Mouse (Mus musculus): ENCODE measurements around the gene Gal3st2. TPM values are rescaled to one million over a fixed set of nuclear protein-coding genes. Genes with fewer than 3 reads are reported as not detected.
"Not testable (repeated sequence)": the region's sequence is repeated elsewhere in the genome, so short reads cannot be mapped to it uniquely, and the experiment has no call there.

The Gal3st2 gene
- polyA plus RNA-seq (2015; fragmentation: Nextera tagmentation; extraction: Ambion mirVana) = not detected in 2 replicates

GRCm38 (mm10) chr1:93861048-93861447 lies at the start of gene Gal3st2:
Gal3st2 (plus strand) TSS chr1:93861306.
- 59% methylated on average over 2 of the region's 2 CpGs for WGBS

GRCm38 (mm10) chr1:93811495-93812039 lies 49.5 kb upstream of the Gal3st2 start:
- Histone ChIP-seq H3K9me3 (ENCODE audit: control insufficient read depth, low read length) (no peaks in the 10 kb centered on the region), H3K36me3 (ENCODE audit: control insufficient read depth, insufficient read depth, low read length) (peaks cover 53% of the 10 kb centered on the region), H3K4me1 (ENCODE audit: control insufficient read depth, insufficient read depth, low read depth, low read length) (no peaks in the 10 kb centered on the region), H3K4me3 (ENCODE audit: low read length) (no peak overlapping the region), H3K4me2 (ENCODE audit: low read length) (no peak overlapping the region), H3K9ac (ENCODE audit: low read depth, low read length) (no peak overlapping the region), H3K27me3 (replicated peaks; ENCODE audit: control insufficient read depth, insufficient read depth, low read length) (no peaks in the 10 kb centered on the region), H3K27ac (ENCODE audit: low read depth, low read length) (no peak overlapping the region)
- 97% methylated on average over 8 of the region's 8 CpGs for WGBS
- ATAC-seq = no peak

More at GRCm38 (mm10) chr1:93861048-93861447, at the start of gene Gal3st2:
- not testable (repeated sequence) for H3K4me2 ChIP-seq (ENCODE audit: low read length); H3K27ac ChIP-seq (ENCODE audit: low read depth, low read length); H3K4me1 ChIP-seq (ENCODE audit: control insufficient read depth, insufficient read depth, low read depth, low read length); H3K27me3 ChIP-seq (replicated peaks; ENCODE audit: control insufficient read depth, insufficient read depth, low read length); H3K36me3 ChIP-seq (ENCODE audit: control insufficient read depth, insufficient read depth, low read length); H3K9me3 ChIP-seq (ENCODE audit: control insufficient read depth, low read length); H3K9ac ChIP-seq (ENCODE audit: low read depth, low read length); ATAC-seq; H3K4me3 ChIP-seq (ENCODE audit: low read length)

- Histone ChIP-seq H3K4me3 (ENCODE audit: low read length) (no peak overlapping the region), H3K27me3 (replicated peaks; ENCODE audit: control insufficient read depth, insufficient read depth, low read length) (no peaks in the 10 kb centered on the region), H3K4me1 (ENCODE audit: control insufficient read depth, insufficient read depth, low read depth, low read length) (no peaks in the 10 kb centered on the region), H3K4me2 (ENCODE audit: low read length) (no peak overlapping the region), H3K9me3 (ENCODE audit: control insufficient read depth, low read length) (no peaks in the 10 kb centered on the region), H3K9ac (ENCODE audit: low read depth, low read length) (no peak overlapping the region), H3K27ac (ENCODE audit: low read depth, low read length) (no peak overlapping the region), H3K36me3 (ENCODE audit: control insufficient read depth, insufficient read depth, low read length) (peaks cover 43% of the 10 kb centered on the region)
- no peak for ATAC-seq
- 92% methylated on average over 8 of the region's 8 CpGs for WGBS
Measured at GRCm38 (mm10) chr1:93817823-93818532, 43.1 kb upstream of the Gal3st2 start.

DNA sequence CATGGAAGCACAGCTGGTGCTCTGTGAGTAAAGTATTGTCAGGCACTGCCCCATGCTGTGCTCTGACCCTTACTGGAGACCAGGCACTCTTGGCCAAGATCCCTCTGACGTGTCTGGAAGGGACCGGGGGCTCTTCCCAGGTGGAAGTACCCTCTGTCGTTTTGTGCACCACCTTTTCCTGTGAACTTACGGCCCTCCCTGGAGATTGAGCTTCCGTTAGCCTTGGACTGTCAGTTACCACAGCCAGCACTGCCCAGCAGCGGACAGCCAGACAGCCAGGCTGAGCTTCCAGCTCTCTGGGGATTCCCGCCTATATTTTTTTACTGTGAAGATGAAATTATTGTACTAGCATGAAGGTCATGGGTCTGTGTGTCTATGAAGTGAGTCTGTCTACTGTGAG lies 42.4 kb upstream of the Gal3st2 start:
- 70% methylated on average over 7 of the region's 7 CpGs for WGBS
- H3K27me3 ChIP-seq (replicated peaks; ENCODE audit: control insufficient read depth, insufficient read depth, low read length) = no peaks in the 10 kb centered on the region
- no peak for ATAC-seq
- H3K9me3 ChIP-seq (ENCODE audit: control insufficient read depth, low read length) = no peaks in the 10 kb centered on the region
- H3K4me3 ChIP-seq (ENCODE audit: low read length) = no peak overlapping the region
- H3K27ac ChIP-seq (ENCODE audit: low read depth, low read length) = no peak overlapping the region
- no peaks in the 10 kb centered on the region for H3K4me1 ChIP-seq (ENCODE audit: control insufficient read depth, insufficient read depth, low read depth, low read length)
- H3K4me2 ChIP-seq (ENCODE audit: low read length) = no peak overlapping the region
- H3K9ac ChIP-seq (ENCODE audit: low read depth, low read length) = no peak overlapping the region
- peaks cover 37% of the 10 kb centered on the region for H3K36me3 ChIP-seq (ENCODE audit: control insufficient read depth, insufficient read depth, low read length)

GRCm38 (mm10) chr1:93823796-93824495 lies 37.2 kb upstream of the Gal3st2 start:
- Histone ChIP-seq H3K27me3 (replicated peaks; ENCODE audit: control insufficient read depth, insufficient read depth, low read length) (no peaks in the 10 kb centered on the region), H3K27ac (ENCODE audit: low read depth, low read length) (no peak overlapping the region), H3K4me2 (ENCODE audit: low read length) (no peak overlapping the region), H3K36me3 (ENCODE audit: control insufficient read depth, insufficient read depth, low read length) (peaks cover 11% of the 10 kb centered on the region), H3K4me3 (ENCODE audit: low read length) (no peak overlapping the region), H3K4me1 (ENCODE audit: control insufficient read depth, insufficient read depth, low read depth, low read length) (peaks cover 12% of the 10 kb centered on the region), H3K9me3 (ENCODE audit: control insufficient read depth, low read length) (no peaks in the 10 kb centered on the region), H3K9ac (ENCODE audit: low read depth, low read length) (peak overlapping the region; percentile 88)
- ATAC-seq = no peak
- 80% methylated on average over 3 of the region's 3 CpGs for WGBS

GRCm38 (mm10) chr1:93824609-93825008 lies 36.5 kb upstream of the Gal3st2 start, which contains the start of gene D2hgdh:
D2hgdh (plus strand) TSS chr1:93824909.
- Histone ChIP-seq H3K36me3 (ENCODE audit: control insufficient read depth, insufficient read depth, low read length) (peaks cover 4% of the 10 kb centered on the region), H3K27ac (ENCODE audit: low read depth, low read length) (peak within 1 kb of the TSS; percentile 96), H3K9ac (ENCODE audit: low read depth, low read length) (peak within 1 kb of the TSS; percentile 88), H3K27me3 (replicated peaks; ENCODE audit: control insufficient read depth, insufficient read depth, low read length) (no peaks in the 10 kb centered on the region), H3K4me2 (ENCODE audit: low read length) (peak within 1 kb of the TSS; percentile 69), H3K4me3 (ENCODE audit: low read length) (peak within 1 kb of the TSS; percentile 67), H3K4me1 (ENCODE audit: control insufficient read depth, insufficient read depth, low read depth, low read length) (peaks cover 12% of the 10 kb centered on the region), H3K9me3 (ENCODE audit: control insufficient read depth, low read length) (no peaks in the 10 kb centered on the region)
- ATAC-seq = peak; percentile 4
- WGBS = 6% methylated on average over 10 of the region's 10 CpGs

DNA sequence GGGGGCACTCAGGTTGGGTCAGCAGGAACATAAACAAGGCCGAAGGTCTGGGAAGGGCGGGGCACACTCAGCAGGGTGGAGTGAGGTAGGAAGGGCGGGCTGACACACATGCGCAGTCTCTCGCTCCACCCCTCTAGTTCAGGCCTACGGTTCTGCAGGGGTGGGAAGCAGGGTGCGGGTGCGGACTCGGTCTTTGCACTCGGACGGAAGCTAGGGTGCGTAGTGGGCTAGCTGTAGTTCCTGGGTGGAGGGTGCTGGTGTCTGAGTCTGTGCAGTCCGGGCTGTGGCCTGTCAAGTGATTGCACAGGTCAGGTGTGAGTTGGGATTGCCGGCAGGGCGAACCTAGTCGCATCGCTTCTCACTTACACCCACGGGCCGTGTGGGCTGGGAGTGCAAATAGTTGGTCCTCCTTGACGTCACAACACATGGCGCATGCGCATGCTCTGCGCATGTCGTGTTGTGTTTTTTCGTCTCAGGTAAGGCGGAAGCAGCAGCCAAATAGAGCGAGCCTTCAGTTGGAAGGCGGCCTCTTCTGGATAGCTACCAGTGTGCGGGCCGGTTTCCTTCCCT lies 35.9 kb upstream of the Gal3st2 start:
- H3K4me2 ChIP-seq (ENCODE audit: low read length) = peak overlapping the region; percentile 69
- H3K27me3 ChIP-seq (replicated peaks; ENCODE audit: control insufficient read depth, insufficient read depth, low read length) = no peaks in the 10 kb centered on the region
- no peaks in the 10 kb centered on the region for H3K9me3 ChIP-seq (ENCODE audit: control insufficient read depth, low read length)
- peak overlapping the region; percentile 88 for H3K9ac ChIP-seq (ENCODE audit: low read depth, low read length)
- H3K36me3 ChIP-seq (ENCODE audit: control insufficient read depth, insufficient read depth, low read length) = peaks cover 4% of the 10 kb centered on the region; the same call in 1 of the 2 replicates
- peaks cover 12% of the 10 kb centered on the region for H3K4me1 ChIP-seq (ENCODE audit: control insufficient read depth, insufficient read depth, low read depth, low read length)
- peak; percentile 97 for ATAC-seq
- peak overlapping the region; percentile 96 for H3K27ac ChIP-seq (ENCODE audit: low read depth, low read length)
- WGBS = 0% methylated on average over 29 of the region's 30 CpGs
- H3K4me3 ChIP-seq (ENCODE audit: low read length) = peak overlapping the region; percentile 67

GRCm38 (mm10) chr1:93825771-93826539 lies 35.2 kb upstream of the Gal3st2 start:
- 37% methylated on average over 27 of the region's 27 CpGs for WGBS

More at GRCm38 (mm10) chr1:93825771-93826539, 35.2 kb upstream of the Gal3st2 start:
- H3K4me1 ChIP-seq (ENCODE audit: control insufficient read depth, insufficient read depth, low read depth, low read length) = peaks cover 12% of the 10 kb centered on the region
- H3K9me3 ChIP-seq (ENCODE audit: control insufficient read depth, low read length) = no peaks in the 10 kb centered on the region
- peak overlapping the region; percentile 67 for H3K4me3 ChIP-seq (ENCODE audit: low read length)
- ATAC-seq = peak; percentile 40
- peak overlapping the region; percentile 88 for H3K9ac ChIP-seq (ENCODE audit: low read depth, low read length)
- peak overlapping the region; percentile 96 for H3K27ac ChIP-seq (ENCODE audit: low read depth, low read length)
- peaks cover 4% of the 10 kb centered on the region; the same call in 1 of the 2 replicates for H3K36me3 ChIP-seq (ENCODE audit: control insufficient read depth, insufficient read depth, low read length)
- peak overlapping the region; percentile 69 for H3K4me2 ChIP-seq (ENCODE audit: low read length)
- no peaks in the 10 kb centered on the region for H3K27me3 ChIP-seq (replicated peaks; ENCODE audit: control insufficient read depth, insufficient read depth, low read length)
